ENCODE assay signal across 25 mouse cellular contexts in genomic region chr17:79602381-79602780, GRCm38 (mm10). TPM values are rescaled to one million over a fixed set of nuclear protein-coding genes. Genes with fewer than 3 reads are reported as not detected.
DNase-seq lines count a peak whose midpoint lies in the region; ATAC-seq and TF ChIP-seq lines count a peak whose summit lies in the region.
"Had no signal": no experiment of that assay in that cellular context is flagged by ENCODE, and none has a peak within 500 bp of the region (broad histone marks: within the 10 kb centered on the region; RNA-seq: fewer than 3 reads in every experiment).

No protein-coding gene starts in this region.

- WGBS in intestine, embryonic 15.5 days = 58% methylated on average over 5 of the region's 5 CpGs
- WGBS in intestine, postnatal 0 days = 44% methylated on average over 5 of the region's 5 CpGs
- 58% methylated on average over 5 of the region's 5 CpGs for WGBS in midbrain, embryonic 11.5 days
- 62% methylated on average over 5 of the region's 5 CpGs for WGBS in midbrain, embryonic 10.5 days

- ATAC-seq in intestine, embryonic 15.5 days = 0 out of 2 replicates have a peak, but pooled peaks have one; percentile 44
- ATAC-seq in intestine, postnatal 0 days = no peak
- peak; percentile 50; the same call in 1 of the 2 replicates for ATAC-seq in midbrain, embryonic 11.5 days (ENCODE audit: low FRiP score)
- ATAC-seq: forebrain, embryonic 14.5 days; forebrain, embryonic 16.5 days had no signal

- no peak overlapping the region for H3K4me2 ChIP-seq in intestine, embryonic 15.5 days (replicated peaks)
- H3K4me2 ChIP-seq in intestine, postnatal 0 days (replicated peaks; ENCODE audit: low read depth) = no peak overlapping the region
- no peak overlapping the region for H3K4me2 ChIP-seq in midbrain, embryonic 11.5 days
- peak overlapping the region; percentile 11; the same call in 1 of the 2 replicates for H3K4me2 ChIP-seq in CH12.LX (ENCODE audit: insufficient read depth, low read depth, poor library complexity, severe bottlenecking)
- H3K4me2 ChIP-seq: embryonic facial prominence, embryonic 13.5 days; embryonic facial prominence, embryonic 15.5 days; forebrain, embryonic 12.5 days had no signal

- TF ChIP-seq RAD21 in CH12.LX (IDR thresholded peaks at IDR 0.05; ENCODE audit: low read depth, low read length) = no peak
- no peak for TF ChIP-seq RAD21 in MEL (IDR thresholded peaks at IDR 0.05; ENCODE audit: low read depth, low read length)

- no peaks in the 10 kb centered on the region for H3K27me3 ChIP-seq in intestine, embryonic 15.5 days (replicated peaks)
- no peaks in the 10 kb centered on the region for H3K27me3 ChIP-seq in intestine, postnatal 0 days (replicated peaks; ENCODE audit: control insufficient read depth, insufficient read depth, low read length)
- no peaks in the 10 kb centered on the region for H3K27me3 ChIP-seq in midbrain, embryonic 11.5 days (ENCODE audit: control insufficient read depth, insufficient read depth, low read length)
- no peaks in the 10 kb centered on the region for H3K27me3 ChIP-seq in midbrain, embryonic 10.5 days (ENCODE audit: low read depth, poor library complexity, severe bottlenecking)
- no peaks in the 10 kb centered on the region for H3K27me3 ChIP-seq in CH12.LX (replicated peaks)
- H3K27me3 ChIP-seq in MEL (ENCODE audit: control insufficient read depth in 1 of 2, insufficient read depth in 2 of 2, low read length in 2 of 2) = peaks cover 6 to 15% of the 10 kb centered on the region in 2 experiments
- H3K27me3 ChIP-seq: embryonic facial prominence, embryonic 13.5 days; embryonic facial prominence, embryonic 15.5 days; forebrain, embryonic 12.5 days had no signal

- no peak for TF ChIP-seq EP300 in CH12.LX (IDR thresholded peaks at IDR 0.05; ENCODE audit: low read length)
- no peak for TF ChIP-seq EP300 in MEL (IDR thresholded peaks at IDR 0.05; ENCODE audit: low read depth in 1 of 2, low read length in 2 of 2)

- no peak for TF ChIP-seq CTCF in intestine, postnatal 0 days (IDR thresholded peaks at IDR 0.05; ENCODE audit: low read depth)
- TF ChIP-seq CTCF in CH12.LX (conservative IDR thresholded peaks at IDR 0.05 in 1 of 2, IDR thresholded peaks at IDR 0.05 in 1 of 2; ENCODE audit: low read depth in 2 of 2, low read length in 2 of 2) (no peak), MEL (IDR thresholded peaks at IDR 0.05 in 2 of 3, conservative IDR thresholded peaks at IDR 0.05 in 1 of 3; ENCODE audit: control insufficient read depth in 1 of 3, insufficient read depth in 1 of 3, low read depth in 2 of 3, low read length in 3 of 3, poor library complexity in 1 of 3, severe bottlenecking in 1 of 3) (no peak)

- H3K79me2 ChIP-seq in CH12.LX (replicated peaks; ENCODE audit: control insufficient read depth, extremely low read depth, insufficient read depth, poor library complexity, severe bottlenecking) (no peaks in the 10 kb centered on the region), MEL (ENCODE audit: control insufficient read depth, insufficient read depth, low read length, poor library complexity) (no peaks in the 10 kb centered on the region)

- in situ Hi-C loops in CH12.LX (cut with MboI; ENCODE audit: low pct_ligation_motif_present, low pct_unique_long_range_greater_than_20kb, low sequenced_read_pairs) = no loop called here

- H3K36me3 ChIP-seq in intestine, embryonic 15.5 days = no peaks in the 10 kb centered on the region
- H3K36me3 ChIP-seq in intestine, postnatal 0 days (ENCODE audit: control insufficient read depth, insufficient read depth) = no peaks in the 10 kb centered on the region
- H3K36me3 ChIP-seq in midbrain, embryonic 11.5 days (ENCODE audit: control insufficient read depth, insufficient read depth, low read length) = no peaks in the 10 kb centered on the region
- H3K36me3 ChIP-seq in midbrain, embryonic 10.5 days = no peaks in the 10 kb centered on the region
- H3K36me3 ChIP-seq in CH12.LX (replicated peaks in 1 of 2; ENCODE audit: control insufficient read depth in 1 of 2, insufficient read depth in 1 of 2, low read length in 1 of 2) (no peaks in the 10 kb centered on the region), MEL (ENCODE audit: control insufficient read depth in 1 of 2, insufficient read depth in 2 of 2, low read length in 2 of 2) (no peaks in the 10 kb centered on the region)
- H3K36me3 ChIP-seq: embryonic facial prominence, embryonic 13.5 days; embryonic facial prominence, embryonic 15.5 days; forebrain, embryonic 10.5 days; forebrain, embryonic 12.5 days; G1E had no signal

- no peak overlapping the region for H3K27ac ChIP-seq in intestine, embryonic 15.5 days
- H3K27ac ChIP-seq in intestine, postnatal 0 days (ENCODE audit: low read depth, low read length) = no peak overlapping the region
- no peak overlapping the region for H3K27ac ChIP-seq in midbrain, embryonic 11.5 days (ENCODE audit: low read depth, low read length)
- H3K27ac ChIP-seq in midbrain, embryonic 10.5 days (replicated peaks) = no peak overlapping the region
- H3K27ac ChIP-seq in CH12.LX (ENCODE audit: insufficient read depth, low read depth) (no peak overlapping the region), MEL (ENCODE audit: control insufficient read depth, low read depth, low read length) (no peak overlapping the region)
- H3K27ac ChIP-seq: embryonic facial prominence, embryonic 13.5 days; embryonic facial prominence, embryonic 15.5 days; forebrain, embryonic 10.5 days; forebrain, embryonic 12.5 days had no signal

- TF ChIP-seq POLR2A in CH12.LX (IDR thresholded peaks at IDR 0.05; ENCODE audit: low read depth, low read length) (no peak), MEL (IDR thresholded peaks at IDR 0.05; ENCODE audit: control insufficient read depth in 1 of 2, insufficient read depth in 1 of 2, low read depth in 1 of 2, low read length in 2 of 2, poor library complexity in 1 of 2) (no peak)

- no peaks in the 10 kb centered on the region for H3K9me3 ChIP-seq in intestine, embryonic 15.5 days
- no peaks in the 10 kb centered on the region for H3K9me3 ChIP-seq in intestine, postnatal 0 days (ENCODE audit: control insufficient read depth)
- no peaks in the 10 kb centered on the region for H3K9me3 ChIP-seq in midbrain, embryonic 11.5 days (ENCODE audit: control insufficient read depth, low read length)
- H3K9me3 ChIP-seq in midbrain, embryonic 10.5 days (replicated peaks) = no peaks in the 10 kb centered on the region
- H3K9me3 ChIP-seq in CH12.LX (replicated peaks; ENCODE audit: low read length) (no peaks in the 10 kb centered on the region), MEL (replicated peaks; ENCODE audit: insufficient read depth, low read length) (no peaks in the 10 kb centered on the region)
- H3K9me3 ChIP-seq: embryonic facial prominence, embryonic 13.5 days; embryonic facial prominence, embryonic 15.5 days; forebrain, embryonic 10.5 days; forebrain, embryonic 12.5 days; G1E had no signal

- H3K9ac ChIP-seq in intestine, embryonic 15.5 days = no peak overlapping the region
- no peak overlapping the region for H3K9ac ChIP-seq in intestine, postnatal 0 days (ENCODE audit: low read depth, low read length)
- H3K9ac ChIP-seq in midbrain, embryonic 11.5 days (ENCODE audit: low read length) = no peak overlapping the region
- no peak overlapping the region for H3K9ac ChIP-seq in CH12.LX (ENCODE audit: insufficient read depth, low read depth)
- H3K9ac ChIP-seq in MEL (ENCODE audit: control insufficient read depth, low read depth, low read length, poor library complexity, severe bottlenecking) = no peak overlapping the region
- H3K9ac ChIP-seq: embryonic facial prominence, embryonic 13.5 days; embryonic facial prominence, embryonic 15.5 days; forebrain, embryonic 12.5 days had no signal

- 0 out of 2 replicates have a peak, but pooled peaks cover 6% of the 10 kb centered on the region for H3K4me1 ChIP-seq in intestine, embryonic 15.5 days (replicated peaks)
- peaks cover 3% of the 10 kb centered on the region; the same call in 1 of the 2 replicates for H3K4me1 ChIP-seq in intestine, postnatal 0 days (replicated peaks; ENCODE audit: control insufficient read depth, insufficient read depth, low read length)
- no peaks in the 10 kb centered on the region for H3K4me1 ChIP-seq in midbrain, embryonic 11.5 days (ENCODE audit: control insufficient read depth, insufficient read depth, low read length)
- peaks cover 15% of the 10 kb centered on the region; the same call in 1 of the 2 replicates for H3K4me1 ChIP-seq in midbrain, embryonic 10.5 days
- H3K4me1 ChIP-seq in CH12.LX (ENCODE audit: control insufficient read depth in 1 of 2, insufficient read depth in 2 of 2) (peaks cover 0 to 18% of the 10 kb centered on the region in 2 experiments; a peak in 3 of 4 replicates), MEL (ENCODE audit: control insufficient read depth in 1 of 2, insufficient read depth in 2 of 2, low read length in 2 of 2) (no peaks in the 10 kb centered on the region)
- H3K4me1 ChIP-seq: embryonic facial prominence, embryonic 13.5 days; embryonic facial prominence, embryonic 15.5 days had no signal

- no peak for DNase-seq in midbrain, embryonic 11.5 days (ENCODE audit: low spot score, missing footprints)
- DNase-seq in midbrain, embryonic 10.5 days (ENCODE audit: low spot score) = no peak
- DNase-seq in CH12.LX (ENCODE audit: extremely low read depth) (no peak), MEL (ENCODE audit: low read depth, low spot score) (no peak)
- DNase-seq in right cerebral cortex, postnatal 10 days (ENCODE audit: low spot score in 2 of 2) = no peak
- DNase-seq: adrenal gland, adult 2 months; adrenal gland, postnatal 10 days; adrenal gland, postnatal 25 days; cerebellum, adult 11 months; cerebellum, adult 18-20 months; cerebellum, adult 8-10 months; cerebellum, adult 9-11 months; cerebellum, postnatal 14 days; cerebellum, postnatal 36 days; embryo, embryonic 11 days had no signal

- H3K4me3 ChIP-seq in intestine, embryonic 15.5 days (replicated peaks) = no peak overlapping the region
- no peak overlapping the region for H3K4me3 ChIP-seq in intestine, postnatal 0 days (ENCODE audit: low read depth, low read length)
- H3K4me3 ChIP-seq in midbrain, embryonic 11.5 days (ENCODE audit: low read depth, low read length) = no peak overlapping the region
- H3K4me3 ChIP-seq in midbrain, embryonic 10.5 days = no peak overlapping the region
- no peak overlapping the region for H3K4me3 ChIP-seq in CH12.LX (replicated peaks in 1 of 3; ENCODE audit: low read depth in 2 of 3, low read length in 2 of 3, poor library complexity in 1 of 3)
- no peak overlapping the region for H3K4me3 ChIP-seq in MEL (ENCODE audit: control insufficient read depth in 1 of 2, insufficient read depth in 1 of 2, low read depth in 2 of 2, low read length in 2 of 2)
- H3K4me3 ChIP-seq: embryonic facial prominence, embryonic 13.5 days; embryonic facial prominence, embryonic 15.5 days; erythroblast, embryonic 14.5 days; forebrain, embryonic 10.5 days; forebrain, embryonic 12.5 days had no signal

- dilution Hi-C loops in CH12.LX (cut with MboI; ENCODE audit: extremely low pct_ligation_motif_present, extremely low pct_unique_long_range_greater_than_20kb, low sequenced_read_pairs) = no loop called here

RNA-seq across cellular contexts. Expression of gene Rmdn2, which starts 9.3 kb away (rescaled TPM):
- polyA plus RNA-seq in intestine, embryonic 15.5 days (2015; fragmentation: Nextera tagmentation; extraction: Ambion mirVana) = 9.7 and 10.2 TPM in 2 replicates
- 13.4 and 14.1 TPM in 2 replicates for polyA plus RNA-seq in intestine, postnatal 0 days (2015; fragmentation: Nextera tagmentation; extraction: Ambion mirVana)
- 5.7 and 7.2 TPM in 2 replicates for polyA plus RNA-seq in midbrain, embryonic 11.5 days (2014; fragmentation: Nextera tagmentation; extraction: Ambion mirVana)
- 3.8 and 5.0 TPM in 2 replicates for polyA plus RNA-seq in midbrain, embryonic 10.5 days (2016; fragmentation: Nextera tagmentation; extraction: Ambion mirVana)
- total RNA-seq in CH12.LX (2012; rRNA removed) = 0.59 and 1.0 TPM in 2 replicates
- total RNA-seq in CH12.LX (2014; rRNA removed) = 2.2 and 3.0 TPM in 2 replicates
- polyA plus RNA-seq in CH12.LX (2012; ENCODE audit: insufficient read length, low read depth) = 2.2 and 3.1 TPM in 2 replicates
- total RNA-seq in MEL (2012; rRNA removed) = not detected in 2 replicates
- not detected for polyA plus RNA-seq in MEL (2012; ENCODE audit: insufficient read depth in 1 of 2, insufficient read length in 2 of 2, low read depth in 1 of 2, low replicate concordance in 2 of 2, missing spikeins in 1 of 2)
